ENCODE assay signal across 8 mouse cellular contexts in the genomic region with DNA sequence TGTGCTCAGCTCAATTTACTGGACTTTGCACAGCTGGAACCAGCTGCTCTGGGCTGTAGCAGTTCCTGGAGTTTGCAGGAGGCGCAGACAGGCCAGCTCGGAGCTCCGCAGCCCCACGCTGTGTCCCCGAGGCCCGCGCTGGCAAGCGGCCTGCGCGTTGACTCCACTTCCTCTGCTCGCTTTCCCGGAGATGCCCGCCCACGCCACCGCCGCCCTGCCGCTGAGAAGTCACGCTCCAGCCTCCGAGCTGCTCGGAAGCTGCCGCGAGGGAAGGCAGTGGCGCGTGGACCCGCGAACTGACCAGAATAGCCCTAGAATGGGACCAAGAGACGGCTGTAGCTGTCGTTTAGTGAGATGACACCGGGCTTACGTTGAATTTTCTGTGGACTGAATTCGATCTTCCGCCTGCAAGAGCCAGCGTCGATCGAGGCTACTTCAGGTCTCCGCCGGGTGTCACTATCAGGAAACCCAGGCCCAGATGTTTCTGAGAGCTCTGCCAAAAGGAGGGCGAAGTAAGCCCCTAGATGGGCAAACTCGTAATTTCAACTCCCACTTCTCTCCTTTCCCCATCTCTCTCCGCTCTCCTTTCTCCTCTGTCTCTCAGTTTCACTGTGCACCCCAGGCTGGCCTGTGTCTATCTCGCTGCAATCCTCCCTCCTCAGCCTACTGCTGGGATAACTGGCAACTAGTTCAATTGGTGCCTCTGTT. TPM values are rescaled to one million over a fixed set of nuclear protein-coding genes. Genes with fewer than 3 reads are reported as not detected.
A peak's percentile ranks its signal among the peaks of the same experiment; 100 is the strongest.
DNase-seq lines count a peak whose midpoint lies in the region; ATAC-seq lines count a peak whose summit lies in the region.

No protein-coding gene starts in this region.

- H3K36me3 ChIP-seq in intestine, embryonic 15.5 days = no peaks in the 10 kb centered on the region
- no peaks in the 10 kb centered on the region for H3K36me3 ChIP-seq in midbrain, embryonic 10.5 days

- no peaks in the 10 kb centered on the region for H3K27me3 ChIP-seq in intestine, embryonic 15.5 days (replicated peaks)
- peaks cover 92% of the 10 kb centered on the region for H3K27me3 ChIP-seq in midbrain, embryonic 10.5 days (ENCODE audit: low read depth, poor library complexity, severe bottlenecking)

- H3K4me3 ChIP-seq in intestine, embryonic 15.5 days (replicated peaks) = peak overlapping the region; percentile 45
- peak overlapping the region; percentile 55 for H3K4me3 ChIP-seq in midbrain, embryonic 10.5 days

- H3K9ac ChIP-seq in intestine, embryonic 15.5 days = peak overlapping the region; percentile 61

- 3% methylated on average over 41 of the region's 41 CpGs for WGBS in intestine, embryonic 15.5 days
- 1% methylated on average over 41 of the region's 41 CpGs for WGBS in midbrain, embryonic 10.5 days

- peak overlapping the region; percentile 96 for H3K27ac ChIP-seq in intestine, embryonic 15.5 days
- peak overlapping the region; percentile 52; the same call in 1 of the 2 replicates for H3K27ac ChIP-seq in midbrain, embryonic 10.5 days (replicated peaks)

- H3K4me2 ChIP-seq in intestine, embryonic 15.5 days (replicated peaks) = peak overlapping the region; percentile 91

- ATAC-seq in intestine, embryonic 15.5 days = peak; percentile 96

- DNase-seq in adrenal gland, adult 18-20 months (ENCODE audit: low spot score in 2 of 2) = peak; percentile 89 to 91
- DNase-seq in embryo, embryonic 11 days = peak; percentile 74
- peak; percentile 91 for DNase-seq in gastrocnemius, postnatal 25 days
- DNase-seq in left cerebral cortex, postnatal 36 days (ENCODE audit: low spot score in 2 of 2) = peak; percentile 84 to 85
- peak; percentile 74 for DNase-seq in midbrain, embryonic 10.5 days (ENCODE audit: low spot score)
- peak; percentile 94 for DNase-seq in skeletal muscle tissue, adult 2 months (ENCODE audit: low read depth, low spot score)
- DNase-seq in MN1 (ENCODE audit: low spot score) = no peak

- H3K4me1 ChIP-seq in intestine, embryonic 15.5 days (replicated peaks) = peaks cover 13% of the 10 kb centered on the region
- H3K4me1 ChIP-seq in midbrain, embryonic 10.5 days = peaks cover 27% of the 10 kb centered on the region

- H3K9me3 ChIP-seq in intestine, embryonic 15.5 days = no peaks in the 10 kb centered on the region
- H3K9me3 ChIP-seq in midbrain, embryonic 10.5 days (replicated peaks) = no peaks in the 10 kb centered on the region

- intact Hi-C loops in left cerebral cortex, postnatal 36 days (cut with DNase I) = loop anchor here (2.0 kb wide), 1 partner anchor 65 kb away; no protein-coding TSS in a partner anchor

RNA-seq across cellular contexts. Expression of a gene that starts 27.1 kb away (rescaled TPM):
- 100 to 1,000 TPM; 111 to 141 TPM for total RNA-seq in adrenal gland, adult 18-20 months (2021)
- 10 to 100 TPM; 96.1 to 98.5 TPM for total RNA-seq in gastrocnemius, postnatal 25 days (2021)
- 71.1 and 76.5 TPM in 2 replicates for polyA plus RNA-seq in intestine, embryonic 15.5 days (2015; fragmentation: Nextera tagmentation; extraction: Ambion mirVana)
- 100 to 1,000 TPM; 122 to 126 TPM for total RNA-seq in left cerebral cortex, postnatal 36 days (2021)
- 42.3 and 48.6 TPM in 2 replicates for polyA plus RNA-seq in midbrain, embryonic 10.5 days (2016; fragmentation: Nextera tagmentation; extraction: Ambion mirVana)
